Mouse (Mus musculus) neural tube, embryonic 15.5 days (tissue): ENCODE data around the gene Cfap299. TPM values are rescaled to one million over a fixed set of nuclear protein-coding genes. Genes with fewer than 3 reads are reported as not detected.

Experiments used
- ATAC-seq: fragments of 200-750 bp; cut with Nextera tagmentation; 2 replicates; pipeline ENCODE4 v1.8.0; 2017; ENCODE audit warnings: mild to moderate bottlenecking, moderate TSS enrichment, moderate library complexity; ENCODE audit not compliant: low FRiP score
- H3K27ac ChIP-seq: fragments of 300-500 bp; sonication (generic); replicated peaks from 2 replicates; pipeline ENCODE4 v1.5.1; 2015; ENCODE audit warnings: mild to moderate bottlenecking, inconsistent platforms
- H3K27me3 ChIP-seq: fragments of 300-500 bp; sonication (generic); replicated peaks from 2 replicates; pipeline ENCODE4 v1.6.1; 2015; ENCODE audit warnings: inconsistent platforms
- H3K36me3 ChIP-seq: fragments of 300-500 bp; sonication (generic); 2 replicates; pipeline ENCODE4 v1.6.1; 2015; ENCODE audit warnings: inconsistent platforms
- H3K4me1 ChIP-seq: fragments of 300-500 bp; sonication (generic); 2 replicates; pipeline ENCODE4 v1.6.1; 2015; ENCODE audit warnings: inconsistent platforms
- H3K4me2 ChIP-seq: fragments of 300-500 bp; sonication (generic); 2 replicates; pipeline ENCODE4 v1.6.1; 2015; ENCODE audit warnings: inconsistent platforms, mild to moderate bottlenecking, moderate library complexity
- H3K4me3 ChIP-seq: fragments of 300-500 bp; sonication (generic); replicated peaks from 2 replicates; pipeline ENCODE4 v1.5.1; 2015; ENCODE audit warnings: mild to moderate bottlenecking, inconsistent platforms
- H3K9ac ChIP-seq: fragments of 300-500 bp; sonication (generic); replicated peaks from 2 replicates; pipeline ENCODE4 v1.6.1; 2015; ENCODE audit warnings: mild to moderate bottlenecking, inconsistent platforms
- H3K9me3 ChIP-seq: fragments of 300-500 bp; sonication (generic); replicated peaks from 2 replicates; pipeline ENCODE4 v1.6.1; 2016; ENCODE audit warnings: inconsistent platforms
- WGBS: fragments of 180-500 bp; shearing (Covaris S2); methylation state at CpG from one replicate; pipeline ENCODE4 v1.1.7; 2015; ENCODE audit warnings: mixed read lengths; 5-methylcytosine and 5-hydroxymethylcytosine counted together
- polyA plus RNA-seq: library from polyadenylated mRNA; unstranded; fragments of >200 nt; fragmentation: Nextera tagmentation; extraction: Ambion mirVana; gene quantifications from 2 replicates; pipeline ENCODE4 v1.2.1, GENCODE M21; 2015

Gene Cfap299
- polyA plus RNA-seq, 1 experiment from 2014 or later = 1.9 TPM

DNA sequence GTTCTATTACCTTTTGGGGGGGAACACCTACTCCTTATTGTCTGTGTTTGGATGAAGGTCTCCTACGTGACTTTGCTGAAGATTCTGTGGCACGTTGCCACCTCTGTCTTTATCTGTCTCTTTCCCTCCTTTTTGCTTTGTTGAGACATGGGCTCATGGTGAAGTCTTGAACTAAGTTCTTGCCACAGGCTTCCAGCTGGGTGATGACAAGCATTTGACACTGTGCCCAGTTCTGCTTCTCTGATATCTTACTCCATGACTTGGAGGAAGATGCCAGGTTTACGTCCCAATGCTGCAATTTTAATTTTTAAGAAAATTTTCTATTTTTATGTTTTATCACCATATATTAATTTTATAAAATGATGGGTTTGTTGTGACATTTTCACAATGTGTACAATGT is 147.4 kb downstream of the Cfap299 start:
- no peaks in the 10 kb centered on the region for H3K27me3 ChIP-seq
- WGBS = 95% methylated on average over 3 of the region's 3 CpGs
- ATAC-seq = no peak
- no peak overlapping the region for H3K27ac ChIP-seq
- no peaks in the 10 kb centered on the region for H3K4me1 ChIP-seq
- H3K4me2 ChIP-seq = no peak overlapping the region
- H3K36me3 ChIP-seq = no peaks in the 10 kb centered on the region
- H3K4me3 ChIP-seq = no peak overlapping the region
- H3K9ac ChIP-seq = no peak overlapping the region
- no peaks in the 10 kb centered on the region for H3K9me3 ChIP-seq

DNA sequence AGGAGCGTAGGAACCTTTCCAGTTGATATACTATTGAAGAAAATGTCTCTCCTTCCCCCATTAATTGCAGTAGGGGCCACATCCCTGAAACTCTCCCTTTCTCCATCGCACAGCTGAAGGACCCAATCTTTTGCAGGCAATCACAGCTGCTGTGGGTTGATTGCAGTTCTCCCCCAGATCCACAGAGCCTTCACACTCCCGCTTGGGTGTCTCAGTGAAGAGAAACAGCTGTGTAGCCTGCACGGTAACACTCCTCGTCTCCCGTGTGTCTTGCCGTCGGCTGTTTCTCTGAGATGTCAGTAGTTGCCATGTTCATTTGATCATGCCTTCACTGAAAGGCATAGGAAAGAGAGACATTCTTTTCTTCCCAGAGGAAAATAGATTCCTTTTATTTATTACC is 148.2 kb downstream of the Cfap299 start:
- no peak overlapping the region for H3K4me3 ChIP-seq
- H3K36me3 ChIP-seq = no peaks in the 10 kb centered on the region
- no peak for ATAC-seq
- H3K9ac ChIP-seq = no peak overlapping the region
- 77% methylated on average over 8 of the region's 8 CpGs for WGBS
- H3K4me1 ChIP-seq = no peaks in the 10 kb centered on the region
- no peaks in the 10 kb centered on the region for H3K9me3 ChIP-seq
- H3K27ac ChIP-seq = no peak overlapping the region
- H3K27me3 ChIP-seq = no peaks in the 10 kb centered on the region
- H3K4me2 ChIP-seq = no peak overlapping the region

DNA sequence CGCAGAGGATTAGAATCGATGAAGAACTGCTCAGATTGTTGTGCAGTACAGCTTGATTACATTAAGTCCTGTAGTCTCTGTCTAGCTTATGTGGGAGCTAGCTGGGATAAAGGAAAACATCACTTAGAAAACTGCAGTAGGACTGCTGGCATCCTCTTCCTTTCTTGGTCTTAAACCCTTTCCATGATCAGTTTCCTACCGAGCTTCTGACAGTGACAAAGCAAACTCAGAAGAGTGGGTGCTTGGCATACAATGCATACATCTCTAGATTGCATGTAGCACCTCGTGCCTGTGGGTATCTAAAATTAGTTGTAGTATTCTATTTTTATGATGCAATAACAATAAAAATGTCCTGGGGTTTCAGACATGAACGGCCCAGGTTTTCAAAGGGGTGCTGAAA is 154.4 kb downstream of the Cfap299 start:
- H3K27ac ChIP-seq = no peak overlapping the region
- 74% methylated on average over 5 of the region's 5 CpGs for WGBS

DNA sequence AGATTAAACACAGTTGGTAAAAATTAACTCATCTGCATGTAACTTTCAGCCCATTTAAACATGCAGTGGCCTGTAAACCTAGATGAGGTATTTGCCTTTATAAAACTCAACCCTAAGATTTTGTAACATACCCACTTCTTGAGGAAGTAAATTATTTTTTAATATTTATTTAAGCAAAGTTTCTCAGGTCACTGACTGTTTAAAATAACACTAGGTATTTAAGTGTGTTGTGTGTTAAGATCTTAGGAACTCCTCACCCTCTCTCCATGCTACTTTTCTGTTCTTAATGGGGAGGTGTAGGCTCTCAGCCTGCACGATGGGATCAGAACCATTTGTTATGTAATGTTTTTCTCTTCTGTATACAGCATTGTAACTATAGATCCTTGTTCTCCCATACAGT is 156.1 kb downstream of the Cfap299 start:
- no peak for ATAC-seq
- H3K4me2 ChIP-seq = no peak overlapping the region
- H3K9me3 ChIP-seq = no peaks in the 10 kb centered on the region
- no peaks in the 10 kb centered on the region for H3K4me1 ChIP-seq
- no peaks in the 10 kb centered on the region for H3K27me3 ChIP-seq
- H3K27ac ChIP-seq = no peak overlapping the region
- no peak overlapping the region for H3K9ac ChIP-seq
- H3K4me3 ChIP-seq = no peak overlapping the region
- 78% methylated on average over 1 of the region's 1 CpGs for WGBS
- no peaks in the 10 kb centered on the region for H3K36me3 ChIP-seq

More for the DNA sequence above, 154.4 kb downstream of the Cfap299 start:
- no peak overlapping the region for H3K4me2 ChIP-seq
- no peaks in the 10 kb centered on the region for H3K27me3 ChIP-seq
- no peaks in the 10 kb centered on the region for H3K4me1 ChIP-seq
- no peaks in the 10 kb centered on the region for H3K9me3 ChIP-seq
- ATAC-seq = no peak
- no peak overlapping the region for H3K4me3 ChIP-seq
- no peak overlapping the region for H3K9ac ChIP-seq
- H3K36me3 ChIP-seq = no peaks in the 10 kb centered on the region

DNA sequence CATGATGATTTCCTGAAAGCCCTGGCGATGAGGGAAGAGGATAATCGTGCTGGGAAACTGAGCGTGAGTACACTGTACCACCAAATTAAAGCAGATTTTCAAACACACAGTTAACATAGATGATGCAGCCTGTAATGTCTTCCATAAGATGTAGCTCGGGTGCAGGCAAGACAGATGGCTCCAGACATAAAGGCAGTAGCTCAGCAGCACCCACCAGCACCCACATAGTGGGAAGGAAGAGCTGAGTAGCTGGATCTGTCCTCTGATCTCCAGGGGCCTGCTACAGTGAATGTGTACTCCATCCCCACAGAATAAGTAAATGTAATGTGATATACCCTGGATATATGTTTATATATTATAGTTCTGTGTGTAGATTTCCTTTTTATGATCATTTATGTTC is 169.2 kb downstream of the Cfap299 start:
- ATAC-seq = no peak
- Histone ChIP-seq H3K9me3 (no peaks in the 10 kb centered on the region), H3K4me1 (no peaks in the 10 kb centered on the region), H3K4me3 (no peak overlapping the region), H3K36me3 (no peaks in the 10 kb centered on the region), H3K27ac (no peak overlapping the region), H3K27me3 (no peaks in the 10 kb centered on the region), H3K4me2 (no peak overlapping the region), H3K9ac (no peak overlapping the region)
- 90% methylated on average over 4 of the region's 4 CpGs for WGBS

DNA sequence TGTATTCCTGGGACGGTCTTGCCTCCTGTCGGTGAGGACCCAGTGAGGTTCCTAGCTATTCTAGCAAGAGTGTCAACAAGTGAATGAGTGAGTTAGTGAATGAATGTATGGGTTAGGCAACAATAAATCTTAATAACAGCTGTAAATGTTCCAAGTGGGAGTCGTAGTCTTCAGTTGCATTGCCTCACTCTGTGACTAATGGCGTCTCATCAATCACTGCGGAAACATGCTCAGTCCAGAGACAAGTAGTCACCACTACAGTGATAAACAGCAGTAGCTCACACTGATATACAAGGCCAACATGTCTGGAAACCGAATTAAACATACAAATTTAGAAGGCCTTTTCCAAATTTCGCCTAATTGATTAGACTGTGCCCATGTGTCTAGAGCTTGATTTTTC is 187.1 kb downstream of the Cfap299 start:
- no peak overlapping the region for H3K4me2 ChIP-seq
- H3K9me3 ChIP-seq = no peaks in the 10 kb centered on the region
- no peak overlapping the region for H3K4me3 ChIP-seq
- no peaks in the 10 kb centered on the region for H3K4me1 ChIP-seq
- no peak overlapping the region for H3K9ac ChIP-seq
- H3K27ac ChIP-seq = no peak overlapping the region
- WGBS = 33% methylated on average over 7 of the region's 7 CpGs
- H3K36me3 ChIP-seq = no peaks in the 10 kb centered on the region
- ATAC-seq = no peak
- H3K27me3 ChIP-seq = no peaks in the 10 kb centered on the region

DNA sequence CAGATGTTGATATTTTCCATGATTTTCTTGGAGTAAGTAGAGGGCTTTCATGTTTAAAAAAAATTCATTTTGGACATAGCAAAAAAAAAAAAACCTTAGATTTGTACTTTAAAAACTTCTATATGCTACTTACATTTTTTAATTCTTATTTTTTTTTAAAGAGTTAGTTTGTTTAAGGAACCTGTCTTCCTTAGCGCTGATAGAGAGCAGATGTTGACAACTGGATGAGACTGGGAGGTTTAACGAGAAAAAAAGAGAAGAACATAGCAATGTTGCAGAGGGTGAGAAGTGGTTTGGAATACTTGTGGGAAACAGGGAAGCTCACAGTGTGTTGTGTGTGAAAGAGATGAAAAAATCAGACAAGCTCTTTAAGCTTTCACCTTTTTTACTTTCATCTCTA is 191.0 kb downstream of the Cfap299 start:
- no peak for ATAC-seq
- H3K27ac ChIP-seq = no peak overlapping the region
- no peak overlapping the region for H3K9ac ChIP-seq
- no peaks in the 10 kb centered on the region for H3K27me3 ChIP-seq
- WGBS = 78% methylated on average over 2 of the region's 2 CpGs
- no peaks in the 10 kb centered on the region for H3K36me3 ChIP-seq
- no peaks in the 10 kb centered on the region for H3K9me3 ChIP-seq
- H3K4me3 ChIP-seq = no peak overlapping the region
- no peak overlapping the region for H3K4me2 ChIP-seq
- no peaks in the 10 kb centered on the region for H3K4me1 ChIP-seq

DNA sequence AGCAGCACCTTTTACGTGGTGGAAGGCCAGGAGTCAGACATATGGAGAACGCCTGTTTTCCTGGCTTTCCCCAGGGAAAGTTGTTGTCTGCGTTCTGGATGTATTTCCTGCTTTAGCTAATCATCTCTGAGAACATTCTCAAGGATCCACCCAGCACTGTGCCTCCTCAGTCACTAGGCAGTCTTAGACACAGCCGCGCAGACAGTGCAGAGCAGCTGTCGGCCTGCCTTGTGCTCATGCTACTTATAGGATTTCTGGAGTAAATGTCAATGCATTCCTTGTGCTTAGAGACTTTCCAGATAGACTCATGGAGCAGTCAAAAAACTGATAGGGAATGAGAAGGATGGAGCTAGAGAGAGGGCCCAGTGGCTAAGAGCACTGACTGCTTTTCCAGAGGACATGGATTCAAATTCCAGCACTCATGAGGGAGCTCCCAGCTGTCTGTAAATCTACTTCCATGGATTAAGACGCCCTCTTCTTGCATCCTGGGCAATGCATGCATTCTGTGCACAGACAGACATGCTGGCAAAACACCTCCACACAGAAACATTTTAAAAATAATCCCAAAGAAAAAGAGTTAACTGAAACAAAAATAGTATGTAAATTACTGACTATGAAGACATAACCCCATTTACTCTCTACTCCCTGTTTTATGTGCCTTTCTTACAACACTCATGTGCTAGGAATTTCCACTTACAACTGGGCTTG is 193.3 kb downstream of the Cfap299 start:
- H3K4me2 ChIP-seq = no peak overlapping the region
- H3K9ac ChIP-seq = no peak overlapping the region
- H3K27ac ChIP-seq = no peak overlapping the region
- ATAC-seq = no peak
- H3K9me3 ChIP-seq = no peaks in the 10 kb centered on the region
- no peaks in the 10 kb centered on the region for H3K4me1 ChIP-seq
- no peak overlapping the region for H3K4me3 ChIP-seq
- no peaks in the 10 kb centered on the region for H3K36me3 ChIP-seq
- H3K27me3 ChIP-seq = no peaks in the 10 kb centered on the region
- 94% methylated on average over 7 of the region's 7 CpGs for WGBS

DNA sequence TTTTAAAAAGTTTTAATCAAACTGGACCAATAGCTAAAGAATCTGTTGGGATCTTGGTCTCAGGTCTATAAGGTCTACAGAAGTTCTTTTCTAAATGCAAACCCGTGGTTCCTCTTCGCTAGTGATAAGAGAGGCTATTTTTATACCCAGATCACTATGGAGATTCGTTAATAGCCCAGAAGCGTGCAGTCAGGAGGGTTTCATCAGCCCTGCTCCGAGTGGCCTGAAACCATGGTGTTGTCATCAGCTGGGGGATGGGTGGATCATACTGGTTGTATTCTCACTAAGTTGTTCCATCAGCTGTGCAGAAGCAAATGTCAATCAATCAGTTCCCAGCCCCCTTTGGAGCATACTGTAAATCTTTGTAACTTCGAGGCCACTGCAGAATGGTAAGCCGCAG is 193.9 kb downstream of the Cfap299 start:
- no peaks in the 10 kb centered on the region for H3K4me1 ChIP-seq
- 81% methylated on average over 7 of the region's 7 CpGs for WGBS
- no peak overlapping the region for H3K4me3 ChIP-seq
- H3K36me3 ChIP-seq = no peaks in the 10 kb centered on the region
- H3K27me3 ChIP-seq = no peaks in the 10 kb centered on the region
- no peak overlapping the region for H3K27ac ChIP-seq
- no peak overlapping the region for H3K9ac ChIP-seq
- H3K9me3 ChIP-seq = no peaks in the 10 kb centered on the region
- no peak for ATAC-seq
- no peak overlapping the region for H3K4me2 ChIP-seq

DNA sequence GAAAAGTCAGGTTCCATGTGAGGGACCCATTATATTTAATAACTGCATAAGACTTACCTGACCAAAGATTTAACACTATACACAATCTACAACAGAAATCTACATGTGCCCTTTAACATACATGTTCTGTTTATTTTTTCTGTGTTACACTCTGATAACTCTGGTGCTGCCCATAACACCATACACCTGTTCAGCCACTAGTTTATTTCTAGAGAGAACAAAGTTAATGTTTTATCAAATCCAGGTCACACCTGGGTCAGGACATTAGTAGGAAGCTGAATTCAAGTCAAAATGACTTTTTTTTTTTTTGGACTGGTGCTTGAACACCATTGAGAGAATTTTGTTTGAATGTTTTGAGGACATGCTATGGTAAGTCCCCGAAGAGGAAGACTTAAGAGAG is 194.7 kb downstream of the Cfap299 start:
- Histone ChIP-seq H3K27ac (no peak overlapping the region), H3K4me3 (no peak overlapping the region), H3K9ac (no peak overlapping the region), H3K27me3 (no peaks in the 10 kb centered on the region), H3K36me3 (no peaks in the 10 kb centered on the region), H3K9me3 (no peaks in the 10 kb centered on the region), H3K4me2 (no peak overlapping the region), H3K4me1 (no peaks in the 10 kb centered on the region)
- 85% methylated on average over 1 of the region's 1 CpGs for WGBS
- no peak for ATAC-seq

DNA sequence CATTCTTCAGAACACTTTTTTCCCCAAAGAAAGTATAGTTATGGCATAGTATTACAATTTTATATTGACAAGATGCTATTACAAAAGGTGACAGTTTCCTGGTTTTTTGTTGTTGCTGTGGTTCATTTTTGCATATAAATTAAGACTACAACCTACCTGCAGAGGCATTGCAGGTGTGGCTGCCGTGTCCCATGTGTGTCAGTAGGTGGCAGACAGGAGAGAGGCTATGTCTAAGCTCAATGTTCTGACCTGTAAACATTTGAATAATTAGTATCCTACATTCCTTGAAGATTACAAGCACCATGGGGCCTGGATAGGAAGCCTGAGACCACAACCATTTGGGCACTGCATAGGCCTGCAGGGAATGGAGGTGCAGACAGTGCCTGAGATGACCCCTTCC is 212.2 kb downstream of the Cfap299 start:
- no peak overlapping the region for H3K27ac ChIP-seq
- no peaks in the 10 kb centered on the region for H3K36me3 ChIP-seq
- no peak overlapping the region for H3K4me3 ChIP-seq
- ATAC-seq = no peak
- no peaks in the 10 kb centered on the region for H3K9me3 ChIP-seq
- 90% methylated on average over 1 of the region's 1 CpGs for WGBS
- no peaks in the 10 kb centered on the region for H3K4me1 ChIP-seq
- no peak overlapping the region for H3K4me2 ChIP-seq
- no peak overlapping the region for H3K9ac ChIP-seq
- no peaks in the 10 kb centered on the region for H3K27me3 ChIP-seq

DNA sequence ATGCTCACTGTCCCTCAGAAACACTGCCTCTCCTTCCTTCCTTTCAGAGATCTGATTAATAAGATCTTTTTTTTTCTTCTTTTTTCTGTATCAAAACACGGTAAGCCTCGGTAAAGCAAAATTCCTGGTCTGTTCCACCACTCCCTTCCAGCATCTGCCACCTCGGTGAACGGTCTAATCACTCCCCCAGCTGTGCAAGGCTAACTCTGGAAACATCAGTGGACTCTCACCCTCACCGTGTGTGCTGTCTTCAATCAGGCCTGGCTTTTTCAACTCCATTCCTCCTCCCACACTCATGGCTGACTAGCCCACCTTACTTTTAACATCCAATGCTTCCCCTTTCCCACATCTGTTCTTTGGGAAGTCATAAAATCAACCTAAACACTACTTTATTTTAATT is 221.2 kb downstream of the Cfap299 start:
- H3K9me3 ChIP-seq = no peaks in the 10 kb centered on the region

DNA sequence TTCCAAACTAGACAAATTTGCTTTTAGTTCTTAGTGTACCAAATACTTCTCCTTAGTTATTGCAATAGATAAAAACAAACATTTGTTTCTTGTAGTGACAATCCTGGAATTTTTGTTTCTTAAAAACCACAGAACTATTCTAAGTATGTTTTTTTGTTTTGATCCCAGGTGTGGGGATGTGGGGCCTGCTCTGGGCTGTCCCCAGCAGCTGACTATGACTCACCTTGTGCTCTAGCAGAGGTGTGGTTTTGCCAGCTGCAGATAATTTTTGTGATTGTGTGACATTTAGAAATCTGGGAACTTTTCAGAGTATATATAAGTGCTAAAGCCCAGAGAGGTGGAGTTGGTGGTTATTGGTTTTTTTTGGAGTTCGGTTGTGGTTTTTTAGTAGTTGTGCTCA is 221.8 kb downstream of the Cfap299 start:
- no peak overlapping the region for H3K27ac ChIP-seq
- no peak overlapping the region for H3K4me2 ChIP-seq
- no peak overlapping the region for H3K9ac ChIP-seq
- H3K4me1 ChIP-seq = no peaks in the 10 kb centered on the region
- H3K4me3 ChIP-seq = no peak overlapping the region
- no peaks in the 10 kb centered on the region for H3K9me3 ChIP-seq
- ATAC-seq = no peak
- 92% methylated on average over 1 of the region's 1 CpGs for WGBS
- no peaks in the 10 kb centered on the region for H3K36me3 ChIP-seq
- H3K27me3 ChIP-seq = no peaks in the 10 kb centered on the region

More for the DNA sequence above, 221.2 kb downstream of the Cfap299 start:
- Histone ChIP-seq H3K36me3 (no peaks in the 10 kb centered on the region), H3K27ac (no peak overlapping the region), H3K4me2 (no peak overlapping the region), H3K4me1 (no peaks in the 10 kb centered on the region), H3K9ac (no peak overlapping the region), H3K4me3 (no peak overlapping the region), H3K27me3 (no peaks in the 10 kb centered on the region)
- no peak for ATAC-seq
- WGBS = 55% methylated on average over 5 of the region's 5 CpGs
